Comparison of ENCODE assay signal across 12 mouse cellular contexts in genomic region chr10:81452947-81453288, GRCm38 (mm10). TPM values are rescaled to one million over a fixed set of nuclear protein-coding genes. Genes with fewer than 3 reads are reported as not detected.
A peak's percentile ranks its signal among the peaks of the same experiment; 100 is the strongest.
DNase-seq lines count a peak whose midpoint lies in the region; ATAC-seq lines count a peak whose summit lies in the region.
"Had no signal": no experiment of that assay in that cellular context is flagged by ENCODE, and none has a peak within 500 bp of the region (broad histone marks: within the 10 kb centered on the region; RNA-seq: fewer than 3 reads in every experiment).

No protein-coding gene starts in this region.

- no peak for ATAC-seq in embryonic facial prominence, embryonic 12.5 days (ENCODE audit: insufficient number of reproducible peaks, insufficient read depth, low FRiP score, low TSS enrichment)
- ATAC-seq in limb, embryonic 11.5 days (ENCODE audit: insufficient number of reproducible peaks, low FRiP score, low TSS enrichment, low read depth) = no peak
- ATAC-seq: hindbrain, postnatal 0 days had no signal

- no peaks in the 10 kb centered on the region for H3K36me3 ChIP-seq in heart, embryonic 10.5 days
- no peaks in the 10 kb centered on the region for H3K36me3 ChIP-seq in embryonic facial prominence, embryonic 12.5 days
- H3K36me3 ChIP-seq in limb, embryonic 11.5 days (ENCODE audit: control insufficient read depth, insufficient read depth, low read length) = no peaks in the 10 kb centered on the region
- H3K36me3 ChIP-seq: kidney, embryonic 15.5 days; stomach, embryonic 15.5 days had no signal

- peaks cover 12% of the 10 kb centered on the region for H3K4me1 ChIP-seq in heart, embryonic 10.5 days
- no peaks in the 10 kb centered on the region; the same call in 1 of the 2 replicates for H3K4me1 ChIP-seq in embryonic facial prominence, embryonic 12.5 days
- peaks cover 2% of the 10 kb centered on the region; the same call in 1 of the 2 replicates for H3K4me1 ChIP-seq in limb, embryonic 11.5 days (ENCODE audit: control insufficient read depth, insufficient read depth, low read length)
- H3K4me1 ChIP-seq: stomach, embryonic 15.5 days had no signal

- DNase-seq in heart, embryonic 10.5 days (ENCODE audit: low spot score) = no peak
- DNase-seq in heart, adult 9 months (ENCODE audit: low spot score in 2 of 2) = no peak
- peak; percentile 35 for DNase-seq in lung, postnatal 36 days
- no peak for DNase-seq in lung, postnatal 4 days
- peak; percentile 24 for DNase-seq in limb, embryonic 11.5 days (ENCODE audit: low spot score)
- no peak for DNase-seq in urinary bladder, postnatal 25 days (ENCODE audit: low spot score)
- DNase-seq: cerebellum, adult 2 months; left cerebral cortex, postnatal 4 days had no signal

- no peak overlapping the region for H3K27ac ChIP-seq in heart, embryonic 10.5 days
- H3K27ac ChIP-seq in embryonic facial prominence, embryonic 12.5 days = no peak overlapping the region
- no peak overlapping the region for H3K27ac ChIP-seq in limb, embryonic 11.5 days (replicated peaks; ENCODE audit: low read depth, low read length)
- H3K27ac ChIP-seq: hindbrain, postnatal 0 days; kidney, embryonic 15.5 days; stomach, embryonic 15.5 days had no signal

- H3K9ac ChIP-seq in embryonic facial prominence, embryonic 12.5 days = peak overlapping the region; percentile 29; the same call in 1 of the 2 replicates
- no peak overlapping the region for H3K9ac ChIP-seq in limb, embryonic 11.5 days (ENCODE audit: low read length)
- H3K9ac ChIP-seq: stomach, embryonic 15.5 days had no signal

- WGBS in heart, embryonic 10.5 days = 4% methylated on average over 14 of the region's 14 CpGs
- WGBS in embryonic facial prominence, embryonic 12.5 days = 1% methylated on average over 14 of the region's 14 CpGs
- 3% methylated on average over 14 of the region's 14 CpGs for WGBS in limb, embryonic 11.5 days

- H3K9me3 ChIP-seq in heart, embryonic 10.5 days = no peaks in the 10 kb centered on the region
- no peaks in the 10 kb centered on the region for H3K9me3 ChIP-seq in embryonic facial prominence, embryonic 12.5 days
- H3K9me3 ChIP-seq in limb, embryonic 11.5 days (ENCODE audit: control insufficient read depth, low read length) = no peaks in the 10 kb centered on the region
- H3K9me3 ChIP-seq: kidney, embryonic 15.5 days; stomach, embryonic 15.5 days had no signal

- peaks cover 74% of the 10 kb centered on the region for H3K27me3 ChIP-seq in heart, embryonic 10.5 days (ENCODE audit: insufficient read depth, poor library complexity, severe bottlenecking)
- peaks cover 74% of the 10 kb centered on the region for H3K27me3 ChIP-seq in embryonic facial prominence, embryonic 12.5 days
- H3K27me3 ChIP-seq in limb, embryonic 11.5 days (ENCODE audit: control insufficient read depth, insufficient read depth, low read length) = peaks cover 66% of the 10 kb centered on the region

- peak overlapping the region; percentile 23 for H3K4me3 ChIP-seq in heart, embryonic 10.5 days
- no peak overlapping the region for H3K4me3 ChIP-seq in embryonic facial prominence, embryonic 12.5 days
- no peak overlapping the region for H3K4me3 ChIP-seq in limb, embryonic 11.5 days (ENCODE audit: low read depth, low read length)
- H3K4me3 ChIP-seq: kidney, embryonic 15.5 days had no signal

- H3K4me2 ChIP-seq in embryonic facial prominence, embryonic 12.5 days (replicated peaks) = 0 out of 2 replicates have a peak overlapping the region, but pooled peaks have one; percentile 5
- no peak overlapping the region for H3K4me2 ChIP-seq in limb, embryonic 11.5 days (ENCODE audit: low read depth, severe bottlenecking)
- H3K4me2 ChIP-seq: stomach, embryonic 15.5 days had no signal

RNA-seq across cellular contexts. Expression of gene Nfic, which starts 2.5 kb away (rescaled TPM):
- polyA plus RNA-seq in heart, embryonic 10.5 days (2016; fragmentation: Nextera tagmentation; extraction: Ambion mirVana) = 23.0 and 24.3 TPM in 2 replicates
- polyA plus RNA-seq in embryonic facial prominence, embryonic 12.5 days (2016; fragmentation: Nextera tagmentation; extraction: Ambion mirVana) = 46.2 and 50.8 TPM in 2 replicates
- 16.7 and 18.7 TPM in 2 replicates for polyA plus RNA-seq in limb, embryonic 11.5 days (2014; fragmentation: Nextera tagmentation; extraction: Ambion mirVana)

RNA-seq across cellular contexts. Expression of gene Celf5, which starts 29.6 kb away (rescaled TPM):
- 0.10 and 0.18 TPM in 2 replicates for polyA plus RNA-seq in heart, embryonic 10.5 days (2016; fragmentation: Nextera tagmentation; extraction: Ambion mirVana)
- 2.7 and 3.6 TPM in 2 replicates for polyA plus RNA-seq in embryonic facial prominence, embryonic 12.5 days (2016; fragmentation: Nextera tagmentation; extraction: Ambion mirVana)
- polyA plus RNA-seq in limb, embryonic 11.5 days (2014; fragmentation: Nextera tagmentation; extraction: Ambion mirVana) = 0.33 and 0.77 TPM in 2 replicates

RNA-seq across cellular contexts. Expression of gene Ncln, which starts 43.3 kb away (rescaled TPM):
- polyA plus RNA-seq in heart, embryonic 10.5 days (2016; fragmentation: Nextera tagmentation; extraction: Ambion mirVana) = 75.3 and 86.1 TPM in 2 replicates
- 81.9 and 82.9 TPM in 2 replicates for polyA plus RNA-seq in embryonic facial prominence, embryonic 12.5 days (2016; fragmentation: Nextera tagmentation; extraction: Ambion mirVana)
- polyA plus RNA-seq in limb, embryonic 11.5 days (2014; fragmentation: Nextera tagmentation; extraction: Ambion mirVana) = 60.3 and 66.8 TPM in 2 replicates

RNA-seq across cellular contexts. Expression of gene S1pr4, which starts 47.0 kb away (rescaled TPM):
- 0.46 and 0.83 TPM in 2 replicates for polyA plus RNA-seq in heart, embryonic 10.5 days (2016; fragmentation: Nextera tagmentation; extraction: Ambion mirVana)
- polyA plus RNA-seq in embryonic facial prominence, embryonic 12.5 days (2016; fragmentation: Nextera tagmentation; extraction: Ambion mirVana) = 0.22 and 0.58 TPM in 2 replicates
- polyA plus RNA-seq in limb, embryonic 11.5 days (2014; fragmentation: Nextera tagmentation; extraction: Ambion mirVana) = 0.10 and 0.43 TPM in 2 replicates

Comparison
In these comparisons a context has a peak if more than half of its experiments do, and no peak if none do; other contexts are left out.
1. DNase-seq: peak in lung, postnatal 36 days (single experiment) and limb, embryonic 11.5 days (single experiment); none in heart, embryonic 10.5 days (single experiment), heart, adult 9 months (0 of 2), lung, postnatal 4 days (0 of 2) and urinary bladder, postnatal 25 days (single experiment).